Mouse (Mus musculus) megakaryocyte, embryonic 14.5 days (primary cell): Measurements from ENCODE around the gene Gm20509.

ENCODE experiments used
- FLI1 ChIP-seq: IDR thresholded peaks from 2 replicates; pipeline ENCODE4 v1.6.1; 2012; ENCODE audit warnings: low read length, inconsistent platforms, mixed read lengths
- GATA1 ChIP-seq: IDR thresholded peaks from 3 replicates; pipeline ENCODE4 v1.6.1; 2012; ENCODE audit warnings: mixed read lengths, low read length, inconsistent platforms, borderline replicate concordance

GRCm38 (mm10) chr9:73157968-73158367 lies 55.7 kb downstream of the Gm20509 start:
- TF ChIP-seq GATA1 (no peak), FLI1 (no peak)
